Mouse (Mus musculus) C2C12 (cell line): ENCODE results near the gene Fam222b.

Source experiments
- CEBPB ChIP-seq: IDR thresholded peaks from one replicate; pipeline ENCODE4 v1.6.1; 2011; ENCODE audit warnings: low read depth, mild to moderate bottlenecking, control low read depth, moderate library complexity
- CTCF ChIP-seq: IDR thresholded peaks from one replicate; pipeline ENCODE4 v1.5.1; 2011; ENCODE audit not compliant: control insufficient read depth, insufficient read depth, insufficient read length
- MAX ChIP-seq: IDR thresholded peaks from one replicate; pipeline ENCODE4 v1.6.1; 2011; ENCODE audit warnings: mild to moderate bottlenecking, control low read depth
- MYOG ChIP-seq: IDR thresholded peaks from one replicate; pipeline ENCODE4 v1.6.1; 2011; ENCODE audit not compliant: control insufficient read depth, insufficient read length; ENCODE audit errors: extremely low read depth
- USF1 ChIP-seq: IDR thresholded peaks from one replicate; pipeline ENCODE4 v1.6.1; 2011; ENCODE audit warnings: low read depth, mild to moderate bottlenecking, control low read depth, moderate library complexity

- TF ChIP-seq USF1 (no peak), MYOG (no peak), CTCF (peak; percentile 78), CEBPB (no peak), MAX (no peak)
Measured at GRCm38 (mm10) chr11:78059833-78060757, 34.4 kb upstream of the Fam222b start.
